Mouse (Mus musculus): ENCODE measurements around the gene Cux2. TPM values are rescaled to one million over a fixed set of nuclear protein-coding genes. Genes with fewer than 3 reads are reported as not detected.

The Cux2 gene
- polyA plus RNA-seq, 1 experiment from 2014 or later: 0.47 TPM

DNA sequence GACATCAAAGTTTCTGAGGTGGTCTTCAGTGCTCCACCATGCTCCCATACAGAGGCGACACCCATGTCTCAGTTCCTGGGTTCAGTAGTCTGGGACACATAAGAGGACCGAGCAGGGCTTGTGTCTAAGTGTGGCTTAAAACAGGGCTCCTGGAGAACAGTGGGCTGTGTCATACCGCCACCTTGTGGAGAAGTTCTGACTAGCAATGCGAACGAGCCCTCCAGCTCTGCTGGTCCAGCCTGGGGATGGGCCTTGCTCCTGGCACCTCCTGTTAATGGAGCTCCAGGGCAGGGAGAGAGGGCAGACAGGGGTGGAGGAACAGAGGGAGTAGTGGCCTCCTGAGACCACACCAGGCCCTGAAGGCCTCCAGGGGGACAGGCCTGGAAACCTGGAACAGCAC, 39.0 kb upstream of the Cux2 start:
- Histone ChIP-seq H3K4me3 (ENCODE audit: low read depth, low read length) (no peak overlapping the region), H3K27me3 (replicated peaks; ENCODE audit: insufficient read depth, low read length) (no peaks in the 10 kb centered on the region), H3K36me3 (ENCODE audit: insufficient read depth, low read length) (no peaks in the 10 kb centered on the region), H3K9ac (replicated peaks; ENCODE audit: low read depth) (no peak overlapping the region), H3K4me2 (replicated peaks; ENCODE audit: low read depth, low read length) (no peak overlapping the region), H3K27ac (ENCODE audit: low read length) (no peak overlapping the region), H3K4me1 (ENCODE audit: insufficient read depth, low read depth, low read length) (no peaks in the 10 kb centered on the region), H3K9me3 (ENCODE audit: low read length) (no peaks in the 10 kb centered on the region)
- DNase-seq (ENCODE audit: low spot score) (peak; percentile 88), ATAC-seq (peak; percentile 77)
- WGBS: under 1% methylated on average over 5 of the region's 5 CpGs
- TF ChIP-seq CTCF (IDR thresholded peaks at IDR 0.05) (peak; percentile 97), EP300 (IDR thresholded peaks at IDR 0.05) (no peak)

GRCm38 (mm10) chr5:122086121-122086520, 36.2 kb upstream of the Cux2 start:
- no peaks in the 10 kb centered on the region for H3K4me1 ChIP-seq (ENCODE audit: insufficient read depth, low read depth, low read length)
- 54% methylated on average over 3 of the region's 3 CpGs for WGBS
- no peak for DNase-seq (ENCODE audit: low spot score)

GRCm38 (mm10) chr5:122085291-122085690, 35.4 kb upstream of the Cux2 start:
- DNase-seq (ENCODE audit: low spot score) (no peak), ATAC-seq (no peak)
- no peak overlapping the region for H3K9ac ChIP-seq (replicated peaks; ENCODE audit: low read depth)
- no peak overlapping the region for H3K4me2 ChIP-seq (replicated peaks; ENCODE audit: low read depth, low read length)
- no peak overlapping the region for H3K4me3 ChIP-seq (ENCODE audit: low read depth, low read length)
- H3K4me1 ChIP-seq (ENCODE audit: insufficient read depth, low read depth, low read length): no peaks in the 10 kb centered on the region
- no peaks in the 10 kb centered on the region for H3K36me3 ChIP-seq (ENCODE audit: insufficient read depth, low read length)
- 74% methylated on average over 7 of the region's 7 CpGs for whole genome bisulfite sequencing
- no peaks in the 10 kb centered on the region for H3K27me3 ChIP-seq (replicated peaks; ENCODE audit: insufficient read depth, low read length)
- no peak overlapping the region for H3K27ac ChIP-seq (ENCODE audit: low read length)
- H3K9me3 ChIP-seq (ENCODE audit: low read length): no peaks in the 10 kb centered on the region
- TF ChIP-seq EP300 (IDR thresholded peaks at IDR 0.05): no peak
- no peak for TF ChIP-seq CTCF (IDR thresholded peaks at IDR 0.05)

More at GRCm38 (mm10) chr5:122086121-122086520, 36.2 kb upstream of the Cux2 start:
- Histone ChIP-seq H3K27ac (ENCODE audit: low read length) (no peak overlapping the region), H3K9me3 (ENCODE audit: low read length) (no peaks in the 10 kb centered on the region), H3K9ac (replicated peaks; ENCODE audit: low read depth) (no peak overlapping the region), H3K4me3 (ENCODE audit: low read depth, low read length) (no peak overlapping the region), H3K36me3 (ENCODE audit: insufficient read depth, low read length) (no peaks in the 10 kb centered on the region), H3K4me2 (replicated peaks; ENCODE audit: low read depth, low read length) (no peak overlapping the region), H3K27me3 (replicated peaks; ENCODE audit: insufficient read depth, low read length) (no peaks in the 10 kb centered on the region)
- TF ChIP-seq EP300 (IDR thresholded peaks at IDR 0.05): no peak
- ATAC-seq: no peak

- DNase-seq (ENCODE audit: low spot score) (no peak), ATAC-seq (no peak)
- no peak for TF ChIP-seq CTCF (IDR thresholded peaks at IDR 0.05)
- TF ChIP-seq EP300 (IDR thresholded peaks at IDR 0.05): no peak
- no peaks in the 10 kb centered on the region for H3K36me3 ChIP-seq (ENCODE audit: insufficient read depth, low read length)
- no peak overlapping the region for H3K4me3 ChIP-seq (ENCODE audit: low read depth, low read length)
- H3K4me1 ChIP-seq (ENCODE audit: insufficient read depth, low read depth, low read length): no peaks in the 10 kb centered on the region
- H3K27me3 ChIP-seq (replicated peaks; ENCODE audit: insufficient read depth, low read length): no peaks in the 10 kb centered on the region
- WGBS: 56% methylated on average over 3 of the region's 3 CpGs
- no peak overlapping the region for H3K4me2 ChIP-seq (replicated peaks; ENCODE audit: low read depth, low read length)
- no peaks in the 10 kb centered on the region for H3K9me3 ChIP-seq (ENCODE audit: low read length)
- H3K27ac ChIP-seq (ENCODE audit: low read length): no peak overlapping the region
- no peak overlapping the region for H3K9ac ChIP-seq (replicated peaks; ENCODE audit: low read depth)
These were observed 34.6 kb upstream of the Cux2 start for GRCm38 (mm10) chr5:122084470-122084869.

GRCm38 (mm10) chr5:122083282-122083681, 33.4 kb upstream of the Cux2 start:
- Histone ChIP-seq H3K4me2 (replicated peaks; ENCODE audit: low read depth, low read length) (no peak overlapping the region), H3K27me3 (replicated peaks; ENCODE audit: insufficient read depth, low read length) (no peaks in the 10 kb centered on the region), H3K9me3 (ENCODE audit: low read length) (no peaks in the 10 kb centered on the region), H3K9ac (replicated peaks; ENCODE audit: low read depth) (no peak overlapping the region), H3K4me3 (ENCODE audit: low read depth, low read length) (no peak overlapping the region), H3K36me3 (ENCODE audit: insufficient read depth, low read length) (no peaks in the 10 kb centered on the region), H3K27ac (ENCODE audit: low read length) (no peak overlapping the region), H3K4me1 (ENCODE audit: insufficient read depth, low read depth, low read length) (no peaks in the 10 kb centered on the region)
- TF ChIP-seq EP300 (IDR thresholded peaks at IDR 0.05) (no peak), CTCF (IDR thresholded peaks at IDR 0.05) (no peak)
- WGBS: 88% methylated on average over 2 of the region's 2 CpGs
- ATAC-seq: no peak
- no peak for DNase-seq (ENCODE audit: low spot score)

DNA sequence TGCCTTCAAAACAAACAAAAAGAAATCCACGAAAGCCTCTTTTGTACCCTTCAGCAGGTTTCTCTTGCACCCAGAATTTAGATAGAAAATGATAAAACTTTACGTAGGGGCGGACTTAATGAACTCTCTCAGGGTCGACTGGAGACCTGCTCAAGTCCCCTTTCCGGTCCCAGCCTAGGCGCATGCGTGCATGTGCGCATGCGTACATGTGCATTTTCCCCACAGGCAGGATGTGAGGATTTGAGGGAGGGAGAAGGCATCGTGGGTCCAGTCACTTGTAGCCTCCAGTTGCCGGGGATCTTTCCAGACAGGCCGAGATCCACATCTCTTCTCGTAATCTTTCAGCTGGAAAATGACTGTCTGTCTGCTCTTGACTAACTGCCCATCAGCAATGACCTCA, 31.6 kb upstream of the Cux2 start:
- DNase-seq (ENCODE audit: low spot score) (no peak), ATAC-seq (no peak)
- no peak overlapping the region for H3K4me3 ChIP-seq (ENCODE audit: low read depth, low read length)
- WGBS: 82% methylated on average over 13 of the region's 13 CpGs
- no peaks in the 10 kb centered on the region for H3K36me3 ChIP-seq (ENCODE audit: insufficient read depth, low read length)
- H3K4me2 ChIP-seq (replicated peaks; ENCODE audit: low read depth, low read length): no peak overlapping the region
- H3K27me3 ChIP-seq (replicated peaks; ENCODE audit: insufficient read depth, low read length): no peaks in the 10 kb centered on the region
- no peak for TF ChIP-seq CTCF (IDR thresholded peaks at IDR 0.05)
- TF ChIP-seq EP300 (IDR thresholded peaks at IDR 0.05): no peak
- no peaks in the 10 kb centered on the region for H3K9me3 ChIP-seq (ENCODE audit: low read length)
- H3K9ac ChIP-seq (replicated peaks; ENCODE audit: low read depth): no peak overlapping the region
- no peaks in the 10 kb centered on the region for H3K4me1 ChIP-seq (ENCODE audit: insufficient read depth, low read depth, low read length)
- no peak overlapping the region for H3K27ac ChIP-seq (ENCODE audit: low read length)

- DNase-seq (ENCODE audit: low spot score) (peak; percentile 61), ATAC-seq (peak; percentile 57)
These were observed 31.0 kb upstream of the Cux2 start for GRCm38 (mm10) chr5:122080930-122081329.

More at GRCm38 (mm10) chr5:122080930-122081329, 31.0 kb upstream of the Cux2 start:
- TF ChIP-seq EP300 (IDR thresholded peaks at IDR 0.05) (no peak), CTCF (IDR thresholded peaks at IDR 0.05) (no peak)
- WGBS: 45% methylated on average over 11 of the region's 11 CpGs
- no peaks in the 10 kb centered on the region for H3K9me3 ChIP-seq (ENCODE audit: low read length)
- H3K4me3 ChIP-seq (ENCODE audit: low read depth, low read length): no peak overlapping the region
- H3K36me3 ChIP-seq (ENCODE audit: insufficient read depth, low read length): no peaks in the 10 kb centered on the region
- H3K4me1 ChIP-seq (ENCODE audit: insufficient read depth, low read depth, low read length): no peaks in the 10 kb centered on the region
- H3K27ac ChIP-seq (ENCODE audit: low read length): no peak overlapping the region
- no peak overlapping the region for H3K9ac ChIP-seq (replicated peaks; ENCODE audit: low read depth)
- H3K27me3 ChIP-seq (replicated peaks; ENCODE audit: insufficient read depth, low read length): no peaks in the 10 kb centered on the region
- H3K4me2 ChIP-seq (replicated peaks; ENCODE audit: low read depth, low read length): no peak overlapping the region
